Mouse (Mus musculus): Measurements from ENCODE around the gene Wdr48. TPM values are rescaled to one million over a fixed set of nuclear protein-coding genes. Genes with fewer than 3 reads are reported as not detected.
A peak's percentile ranks its signal among the peaks of the same experiment; 100 is the strongest.

Wdr48 gene
- total RNA-seq (2021): 10 to 100 TPM; 49.1 to 53.8 TPM
- long read RNA-seq, experiment 1, transcript Wdr48-201 (19 exons, 3,845 nt): major isoform, 17 of 28 reads
- long read RNA-seq, experiment 1, partial matches to known transcripts: 6 of 28 reads
- long read RNA-seq, experiment 1, other reads (novel, unspliced or antisense): 5 of 28 reads
- long read RNA-seq, experiment 2, transcript Wdr48-201 (19 exons, 3,845 nt): major isoform, 9 of 15 reads
- long read RNA-seq, experiment 2, partial matches to known transcripts: 2 of 15 reads
- long read RNA-seq, experiment 2, other reads (novel, unspliced or antisense): 4 of 15 reads

GRCm38 (mm10) chr9:119894339-119895009 is at the start of gene Wdr48:
Wdr48 (plus strand) TSS chr9:119894878.
- DNase-seq: peak; percentile 96 to 97

DNA sequence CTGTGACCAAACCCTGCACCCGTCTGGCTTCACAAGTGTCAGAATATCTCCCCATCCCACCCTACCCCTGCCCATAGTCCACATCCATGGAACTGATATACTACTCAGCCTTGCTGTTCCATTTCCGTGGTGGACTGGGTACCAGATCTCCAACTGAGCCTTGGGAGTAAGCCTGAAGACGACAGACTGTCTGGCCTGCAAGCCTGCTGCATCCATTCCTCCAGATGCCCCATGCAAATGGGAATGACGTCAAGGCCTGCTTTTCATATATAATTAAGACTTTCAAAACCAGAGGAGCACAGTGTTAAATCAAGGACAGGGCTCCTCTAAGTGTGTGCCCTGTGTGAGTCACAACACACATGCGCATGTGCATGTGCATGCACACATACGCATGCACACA is 47.5 kb upstream of the Wdr48 start:
- DNase-seq: no peak

DNA sequence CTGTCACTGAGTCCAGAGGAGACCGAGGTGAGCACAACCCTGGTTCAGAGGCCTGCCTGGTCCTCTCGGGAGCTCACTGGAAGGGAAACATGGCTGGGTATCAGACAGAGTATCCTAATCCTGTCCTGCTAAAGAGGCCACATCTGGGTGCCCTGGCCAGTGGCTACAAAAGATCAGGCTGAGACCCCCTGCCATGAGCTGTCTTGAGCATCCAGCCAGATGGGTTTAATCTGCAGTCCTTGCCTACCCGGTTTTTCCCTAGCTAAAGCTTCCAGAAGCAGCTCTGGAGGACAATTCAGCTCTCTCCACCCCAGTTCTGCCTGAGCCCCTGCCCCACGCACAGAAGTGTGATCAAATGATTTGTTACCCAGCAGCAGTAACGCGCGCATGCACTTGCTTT is 46.0 kb upstream of the Wdr48 start:
- no peak for DNase-seq

DNA sequence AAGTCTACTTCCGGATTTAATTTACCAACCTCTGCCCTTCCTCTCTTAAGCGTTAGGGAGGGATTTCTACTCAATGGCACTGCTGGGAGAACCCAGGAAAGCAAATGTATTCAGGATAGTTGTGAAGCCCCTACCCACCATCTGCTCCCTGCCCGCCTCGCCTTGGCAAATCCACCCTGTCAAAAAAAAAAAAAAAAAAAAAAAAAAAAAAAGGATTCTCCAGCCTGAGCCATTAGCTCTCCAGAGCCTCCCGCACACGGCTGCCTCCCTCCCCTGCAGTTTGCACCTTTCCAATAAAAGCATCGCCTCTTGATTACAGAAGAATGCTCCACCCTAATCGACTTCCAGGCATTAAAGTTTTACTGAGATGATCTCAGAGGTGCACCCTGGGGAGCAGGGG is 45.5 kb upstream of the Wdr48 start:
- DNase-seq: no peak

- no peak for DNase-seq
These were observed 42.2 kb upstream of the Wdr48 start for GRCm38 (mm10) chr9:119852347-119853030.

GRCm38 (mm10) chr9:119853071-119853846 is 41.4 kb upstream of the Wdr48 start:
- no peak for DNase-seq

- DNase-seq: no peak
These were observed 40.5 kb upstream of the Wdr48 start for GRCm38 (mm10) chr9:119854170-119854569.

GRCm38 (mm10) chr9:119887144-119887901 is 7.4 kb upstream of the Wdr48 start:
- DNase-seq: peak in 1 of 2 experiments; percentile 13

DNA sequence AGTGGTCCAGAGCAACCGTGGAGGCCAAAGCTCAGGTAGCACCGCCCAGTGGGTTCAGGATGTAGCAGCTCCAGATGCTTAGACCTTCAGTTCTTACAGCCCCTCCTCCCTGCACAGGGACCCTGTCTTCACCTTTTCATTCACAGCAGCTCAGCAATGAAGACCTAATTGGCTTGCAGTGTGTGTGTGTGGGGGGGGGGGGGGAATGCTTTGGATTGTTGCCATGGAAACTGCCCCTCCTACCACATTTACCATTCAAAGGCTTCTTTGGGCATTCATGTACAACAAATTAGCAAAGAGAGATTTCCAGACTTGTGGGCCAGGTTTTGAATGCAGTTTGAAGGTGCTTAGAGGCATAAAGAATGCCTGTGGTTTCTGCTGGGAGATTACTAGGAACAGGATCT is 5.8 kb upstream of the Wdr48 start:
- no peak for DNase-seq

GRCm38 (mm10) chr9:119889446-119889845 is 5.2 kb upstream of the Wdr48 start:
- no peak for DNase-seq

DNA sequence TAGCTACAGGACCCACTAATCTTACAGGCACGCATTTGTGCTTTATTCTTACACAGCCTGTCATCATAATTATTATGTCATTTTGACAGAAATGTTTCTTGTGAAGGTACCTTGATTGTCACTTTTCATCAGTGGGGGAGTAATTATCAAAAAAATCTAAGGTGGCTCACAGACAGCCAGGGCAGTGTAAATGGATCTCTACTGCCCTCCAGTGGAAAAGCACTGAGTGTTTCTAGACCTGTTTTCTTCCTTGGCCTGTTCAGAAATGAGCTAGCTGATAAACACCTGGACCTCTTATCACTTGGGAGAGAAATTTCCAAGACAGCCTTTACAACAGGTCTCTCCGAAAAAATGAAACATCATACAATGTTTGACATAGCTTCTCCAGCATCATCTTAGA is 4.0 kb upstream of the Wdr48 start:
- DNase-seq: peak in 1 of 2 experiments; percentile 30

- DNase-seq: no peak
These were observed 797 bp upstream of the Wdr48 start for GRCm38 (mm10) chr9:119893881-119894280.

DNA sequence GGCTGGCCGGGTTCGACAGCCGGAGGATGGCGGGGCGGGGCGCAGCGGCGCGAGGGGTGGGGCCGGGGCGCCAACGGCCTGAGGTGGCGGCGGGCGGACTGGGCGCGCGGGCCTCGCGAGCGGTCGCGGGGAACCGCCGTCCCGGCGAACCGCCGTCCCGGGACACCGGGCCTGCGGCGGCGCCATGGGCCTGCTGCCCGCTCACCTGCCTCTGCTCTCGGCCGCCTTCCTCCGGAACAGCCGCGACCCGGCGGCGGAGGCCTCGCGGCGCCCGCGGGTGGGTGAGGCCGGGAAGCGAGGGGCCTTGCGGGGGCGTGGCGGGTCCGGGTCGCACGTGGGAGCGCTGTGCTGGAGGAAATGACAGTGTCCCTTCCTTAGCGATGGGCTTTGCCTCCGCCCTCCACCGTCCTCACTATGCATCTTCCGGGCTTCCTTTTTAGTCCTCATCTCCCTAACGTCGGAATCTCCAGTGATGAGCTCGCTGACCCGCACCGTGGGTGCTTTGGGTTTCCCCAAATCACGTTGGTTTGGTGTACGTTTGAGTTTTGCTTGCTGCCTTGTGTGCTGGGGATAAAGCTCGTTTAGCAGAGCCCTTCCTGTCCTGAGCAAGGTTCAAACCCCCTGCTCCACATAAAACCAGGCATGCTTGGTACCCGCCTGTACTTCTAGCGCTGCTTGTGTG is 503 bp downstream of the Wdr48 start:
- peak; percentile 55 to 72 for DNase-seq

GRCm38 (mm10) chr9:119899446-119899845 is 4.8 kb downstream of the Wdr48 start:
- DNase-seq: no peak

DNA sequence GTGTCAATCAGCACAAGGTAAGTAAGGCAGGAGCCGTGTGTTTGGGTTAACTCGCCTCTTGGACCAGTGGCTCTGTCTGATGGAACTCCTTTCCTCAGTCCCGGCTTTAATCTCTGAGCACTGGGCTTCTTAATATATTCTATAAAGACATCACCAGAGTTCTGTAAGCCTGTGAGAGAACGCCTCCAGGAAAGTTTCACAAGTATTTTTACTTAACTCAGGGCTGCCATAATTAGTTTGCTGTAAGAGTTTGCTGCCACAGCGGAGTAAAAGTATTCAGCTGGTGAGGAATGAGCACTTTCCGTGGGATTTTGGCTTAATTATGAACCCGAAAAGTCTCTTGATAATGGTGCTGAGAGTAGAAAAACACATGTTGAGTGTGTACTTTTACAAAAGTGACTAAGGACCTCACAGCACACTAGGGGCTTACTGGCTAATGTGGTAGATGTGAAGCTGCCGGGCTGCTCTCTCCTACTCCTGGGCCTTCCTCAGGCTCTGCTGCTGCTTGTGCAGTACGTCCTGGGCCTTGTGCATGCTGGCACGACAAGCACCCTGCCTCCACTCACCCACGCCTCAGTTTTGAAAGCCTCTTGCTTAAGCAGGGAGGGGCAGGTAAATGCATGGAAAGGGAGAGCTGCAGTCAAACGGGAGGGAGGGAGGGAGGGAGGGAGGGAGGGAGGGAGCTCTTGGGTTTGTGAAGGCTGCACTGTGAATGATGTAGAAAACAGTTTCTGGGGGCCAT is 7.9 kb downstream of the Wdr48 start:
- DNase-seq: no peak

GRCm38 (mm10) chr9:119908708-119909107 is 14.0 kb downstream of the Wdr48 start:
- DNase-seq: no peak

DNA sequence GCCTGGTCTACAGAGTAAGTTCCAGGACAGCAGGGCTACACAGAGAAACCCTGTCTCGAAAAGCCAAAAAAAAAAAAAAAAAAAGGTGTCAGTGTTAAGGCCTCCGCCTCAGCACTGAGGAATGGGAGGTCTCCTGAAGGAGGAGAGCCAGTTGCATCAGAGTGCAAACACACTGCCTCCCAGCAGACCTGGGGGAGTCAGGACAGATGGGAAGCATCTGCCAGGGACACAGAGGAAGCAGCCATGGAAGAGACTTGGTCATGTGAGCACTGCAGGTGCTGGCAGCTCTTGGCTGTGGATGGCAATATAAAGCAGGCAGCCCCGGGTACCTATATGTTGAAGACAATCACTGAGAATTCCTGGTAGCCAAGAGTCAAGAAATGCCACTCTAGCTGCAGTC is 15.3 kb downstream of the Wdr48 start:
- no peak for DNase-seq

- no peak for DNase-seq
These were observed 18.6 kb downstream of the Wdr48 start for GRCm38 (mm10) chr9:119913087-119913838.

DNA sequence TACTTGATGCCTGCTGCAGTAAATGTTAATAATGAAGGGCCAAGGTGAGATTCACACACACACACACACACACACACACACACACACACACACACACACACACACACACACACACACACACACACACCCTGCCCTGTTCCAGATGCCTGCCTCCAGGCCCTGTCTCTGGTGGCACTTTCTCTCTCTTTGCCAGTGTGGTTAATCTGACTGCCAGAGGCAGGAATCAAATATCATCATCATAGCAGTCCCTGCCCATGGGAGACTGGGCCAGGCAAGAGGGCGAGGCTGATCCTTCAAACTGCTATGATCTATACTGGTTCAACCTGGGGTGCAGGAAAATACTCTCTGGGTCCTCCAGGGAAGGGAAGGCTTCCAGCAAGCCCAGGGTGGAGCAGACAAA is 25.2 kb downstream of the Wdr48 start:
- DNase-seq: no peak

GRCm38 (mm10) chr9:119923462-119923861 is 28.8 kb downstream of the Wdr48 start:
- DNase-seq: no peak
